Mouse (Mus musculus) naive thymus-derived CD4-positive, alpha-beta T cell, adult 2 months (primary cell): ENCODE results near the gene Olfr820.
"Not testable (repeated sequence)": the region's sequence is repeated elsewhere in the genome, so short reads cannot be mapped to it uniquely, and the experiment has no call there.

Experiments
- DNase-seq: peaks from one replicate; pipeline ENCODE4 v3.0.0-alpha.2; 2011; ENCODE audit warnings: low read depth

The Olfr820 gene

GRCm38 (mm10) chr10:130012321-130012720 is at the start of gene Olfr820:
TSS of gene Olfr820 (plus strand) at chr10:130012621.
- DNase-seq: no peak

GRCm38 (mm10) chr10:129966232-129966631 is 46.2 kb upstream of the Olfr820 start:
- DNase-seq: not testable (repeated sequence)

- not testable (repeated sequence) for DNase-seq
Measured at GRCm38 (mm10) chr10:129967166-129967565, 45.3 kb upstream of the Olfr820 start, which contains the start of gene Olfr819. TSS of gene Olfr819 (minus strand) at chr10:129967266.

DNA sequence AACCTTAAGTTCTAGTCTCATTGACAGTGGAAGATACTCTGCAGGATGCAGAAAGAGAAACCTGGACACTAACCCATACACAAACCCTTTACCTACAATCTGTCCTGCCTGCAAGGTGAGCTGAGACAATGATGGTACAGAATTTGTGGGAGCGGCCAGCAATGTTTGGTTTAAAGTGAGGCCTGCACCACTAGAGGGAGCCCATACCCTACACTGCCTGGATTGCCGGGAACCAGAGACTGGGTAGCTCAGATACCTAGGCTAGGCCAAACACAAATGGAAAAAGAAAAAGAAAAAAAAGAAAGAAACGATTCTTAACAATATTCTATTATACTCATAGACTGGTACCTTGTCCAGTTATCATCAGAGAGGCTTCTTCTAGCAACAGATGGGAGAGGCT is 39.4 kb upstream of the Olfr820 start:
- not testable (repeated sequence) for DNase-seq

DNA sequence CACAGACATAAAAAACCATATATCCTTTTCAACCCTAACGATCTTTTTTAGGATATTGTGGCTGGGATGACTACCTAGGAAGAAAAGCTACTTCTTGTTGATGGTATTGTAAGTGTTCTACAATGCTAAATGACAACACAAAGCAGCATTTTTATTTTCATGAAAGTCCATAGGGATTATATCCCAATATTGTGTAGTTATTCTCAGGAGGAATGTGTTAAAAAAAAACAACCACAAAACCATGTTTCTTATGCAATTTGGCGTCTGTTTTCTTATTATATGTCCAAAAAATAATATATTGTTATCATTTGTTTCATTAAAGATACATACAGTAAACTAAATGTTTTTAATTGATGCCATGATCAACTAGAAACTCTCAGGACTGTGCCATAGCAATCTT is 36.4 kb upstream of the Olfr820 start, which contains the start of gene Olfr247:
Gene Olfr247, minus strand, starts transcription at position 101 of the 400 bp plus-strand sequence.
- not testable (repeated sequence) for DNase-seq

GRCm38 (mm10) chr10:129981867-129982266 is 30.6 kb upstream of the Olfr820 start:
- DNase-seq: not testable (repeated sequence)

- DNase-seq: not testable (repeated sequence)
Measured at GRCm38 (mm10) chr10:129984962-129985361, 27.5 kb upstream of the Olfr820 start, which contains the start of gene Gm10310. TSS of gene Gm10310 (minus strand) at chr10:129985062.

DNA sequence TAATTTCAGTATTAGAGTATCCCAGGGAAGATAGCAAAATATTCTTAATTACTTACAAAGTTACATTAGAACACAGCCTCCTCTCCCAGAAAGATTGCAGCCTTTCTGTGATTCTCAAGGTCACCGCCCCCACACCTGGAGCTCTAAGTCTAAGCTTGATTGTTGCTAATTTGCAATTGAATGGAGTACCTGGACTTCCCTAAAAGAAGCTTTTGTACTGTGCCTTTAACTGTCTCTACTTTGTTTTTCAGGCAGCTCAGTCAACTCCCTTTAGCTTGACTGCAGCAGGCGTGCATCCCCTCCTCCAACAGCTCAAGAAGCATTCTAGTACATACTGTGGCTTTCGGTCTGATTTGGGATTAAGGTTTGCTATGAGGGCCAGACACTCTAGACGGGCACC is 8.3 kb upstream of the Olfr820 start:
- DNase-seq: not testable (repeated sequence)

GRCm38 (mm10) chr10:130005366-130005765 is 7.1 kb upstream of the Olfr820 start:
- not testable (repeated sequence) for DNase-seq

- no peak for DNase-seq
Measured at GRCm38 (mm10) chr10:130030048-130030447, 17.6 kb downstream of the Olfr820 start, which contains the start of gene Olfr821. TSS of gene Olfr821 (plus strand) at chr10:130030348.

GRCm38 (mm10) chr10:130037096-130037495 is 24.7 kb downstream of the Olfr820 start:
- no peak for DNase-seq
